Mouse (Mus musculus) brain, embryonic 14.5 days (tissue): ENCODE measurements around the gene Ttc28.

ENCODE experiments used
- CTCF ChIP-seq: fragments of 200-500 bp; IDR thresholded peaks from 2 replicates; pipeline ENCODE4 v1.5.1; 2012; ENCODE audit warnings: inconsistent platforms, mild to moderate bottlenecking, moderate library complexity, borderline replicate concordance; ENCODE audit not compliant: insufficient read depth, insufficient read length; ENCODE audit errors: extremely low read depth
- POLR2A ChIP-seq: fragments of 200-500 bp; IDR thresholded peaks from 2 replicates; pipeline ENCODE4 v1.6.1; 2012; ENCODE audit warnings: mild to moderate bottlenecking, inconsistent platforms, borderline replicate concordance; ENCODE audit not compliant: poor library complexity, insufficient read depth, insufficient read length, severe bottlenecking; ENCODE audit errors: extremely low read depth

- TF ChIP-seq POLR2A (no peak), CTCF (no peak)
These were observed 275.7 kb downstream of the Ttc28 start for GRCm38 (mm10) chr5:111155271-111155670.
